Mouse (Mus musculus): Measurements from ENCODE around the gene Szt2.

GRCm38 (mm10) chr4:118367551-118367950, 41.5 kb downstream of the Szt2 start:
- TF ChIP-seq POLR2A (IDR thresholded peaks at IDR 0.05; ENCODE audit: insufficient read depth, low read depth, low read length) (no peak), CTCF (IDR thresholded peaks at IDR 0.05) (no peak), EP300 (IDR thresholded peaks at IDR 0.05; ENCODE audit: insufficient read depth, low read depth, low read length) (no peak)
